In the genomic region with DNA sequence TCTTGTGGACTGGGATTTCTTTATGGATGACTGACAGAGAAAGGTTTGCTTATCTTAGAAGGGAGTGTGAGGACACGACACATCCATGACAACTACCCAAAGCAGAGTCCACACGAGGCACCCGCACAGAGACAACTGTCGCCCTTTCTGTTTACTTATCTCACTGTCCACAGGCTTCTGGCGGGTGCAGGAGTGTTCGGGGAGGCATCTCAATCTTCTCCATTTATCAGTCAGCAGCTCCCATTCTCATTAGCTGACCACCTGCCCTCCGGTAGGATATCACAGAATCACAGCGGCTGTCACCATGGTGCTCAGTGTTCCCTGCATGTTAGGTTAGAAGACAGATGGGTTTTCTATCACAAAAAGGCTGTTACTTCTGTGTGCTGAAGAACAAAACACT, we compare ENCODE assay signal across 14 mouse cellular contexts. TPM values are rescaled to one million over a fixed set of nuclear protein-coding genes. Genes with fewer than 3 reads are reported as not detected.
DNase-seq lines count a peak whose midpoint lies in the region; ATAC-seq and TF ChIP-seq lines count a peak whose summit lies in the region.
"Had no signal": no experiment of that assay in that cellular context is flagged by ENCODE, and none has a peak within 500 bp of the region (broad histone marks: within the 10 kb centered on the region; RNA-seq: fewer than 3 reads in every experiment).

No protein-coding gene starts in this region.

- ATAC-seq in megakaryocyte-erythroid progenitor cell, adult 5-6 weeks (replicated peaks; ENCODE audit: low FRiP score, low TSS enrichment, poor library complexity, severe bottlenecking) = peak; percentile 88
- ATAC-seq in forebrain, embryonic 12.5 days (ENCODE audit: low FRiP score) = no peak
- ATAC-seq: activated CD4-positive, CD25-positive, alpha-beta regulatory T cell, adult 4 months had no signal

- no peak overlapping the region for H3K4me2 ChIP-seq in forebrain, embryonic 12.5 days
- H3K4me2 ChIP-seq: neural tube, embryonic 12.5 days had no signal

- H3K4me1 ChIP-seq in forebrain, embryonic 12.5 days = no peaks in the 10 kb centered on the region
- H3K4me1 ChIP-seq: neural tube, embryonic 12.5 days had no signal

- H3K36me3 ChIP-seq in forebrain, embryonic 12.5 days (replicated peaks) = no peaks in the 10 kb centered on the region
- H3K36me3 ChIP-seq: neural tube, embryonic 12.5 days had no signal

- H3K9me3 ChIP-seq in forebrain, embryonic 12.5 days = no peaks in the 10 kb centered on the region
- H3K9me3 ChIP-seq: megakaryocyte, embryonic 14.5 days; neural tube, embryonic 12.5 days had no signal

- WGBS in forebrain, embryonic 12.5 days = 86% methylated on average over 8 of the region's 8 CpGs

- intact Hi-C loops in left cerebral cortex, postnatal 4 days (cut with DNase I) = no loop called here
- intact Hi-C loops in left cerebral cortex, adult 2 months (cut with DNase I) = no loop called here

- no peak overlapping the region for H3K4me3 ChIP-seq in left cerebral cortex, adult 2 months
- no peak overlapping the region for H3K4me3 ChIP-seq in forebrain, embryonic 12.5 days (replicated peaks)
- H3K4me3 ChIP-seq: megakaryocyte, embryonic 14.5 days; neural tube, embryonic 12.5 days had no signal

- H3K9ac ChIP-seq in forebrain, embryonic 12.5 days = no peak overlapping the region
- H3K9ac ChIP-seq: neural tube, embryonic 12.5 days had no signal

- peak; percentile 12 for DNase-seq in adrenal gland, adult 8-10 months
- DNase-seq in adrenal gland, adult 18-20 months (ENCODE audit: low spot score in 2 of 2) = no peak
- peak; percentile 66 for DNase-seq in left cerebral cortex, postnatal 4 days
- DNase-seq in left cerebral cortex, adult 2 months (ENCODE audit: extremely low spot score in 1 of 2, low spot score in 2 of 2) = no peak
- DNase-seq in layer of hippocampus, postnatal 10 days (ENCODE audit: low spot score in 2 of 2) = peak; percentile 13 to 42
- no peak for DNase-seq in kidney, postnatal 25 days
- DNase-seq: kidney, adult 11 months; lung, adult 2 months; retina, postnatal 1 day had no signal

- TF ChIP-seq CTCF in left cerebral cortex, adult 2 months (IDR thresholded peaks at IDR 0.05) = no peak

- H3K27ac ChIP-seq in left cerebral cortex, adult 2 months = no peak overlapping the region
- no peak overlapping the region for H3K27ac ChIP-seq in forebrain, embryonic 12.5 days
- H3K27ac ChIP-seq: neural tube, embryonic 12.5 days had no signal

- H3K27me3 ChIP-seq in forebrain, embryonic 12.5 days = no peaks in the 10 kb centered on the region
- H3K27me3 ChIP-seq: megakaryocyte, embryonic 14.5 days; neural tube, embryonic 12.5 days had no signal

RNA-seq across cellular contexts. Expression of gene Zwint, which starts 31.1 kb away (rescaled TPM):
- 100 to 1,000 TPM; 155 to 185 (median 166) TPM for total RNA-seq in adrenal gland, adult 8-10 months (2022)
- total RNA-seq in adrenal gland, adult 18-20 months (2021) = 100 to 1,000 TPM; 161 TPM
- 100 to 1,000 TPM; 445 to 511 TPM for total RNA-seq in left cerebral cortex, postnatal 4 days (2021)
- total RNA-seq in left cerebral cortex, adult 2 months (2021) = 100 to 1,000 TPM; 914 to 982 TPM
- total RNA-seq in layer of hippocampus, postnatal 10 days (2021) = 100 to 1,000 TPM; 676 to 683 TPM
- 134 and 150 TPM in 2 replicates for total RNA-seq in megakaryocyte-erythroid progenitor cell, adult 5-6 weeks (2014; fragmentation: Nextera tagmentation)
- 265 TPM in 2 replicates for total RNA-seq in megakaryocyte-erythroid progenitor cell, adult 5-6 weeks (2017)
- polyA plus RNA-seq in forebrain, embryonic 12.5 days (2016; fragmentation: Nextera tagmentation; extraction: Ambion mirVana) = 436 and 452 TPM in 2 replicates

Comparison
In these comparisons a context has a peak if more than half of its experiments do, and no peak if none do; other contexts are left out.
1. DNase-seq: peak in adrenal gland, adult 8-10 months (single experiment), left cerebral cortex, postnatal 4 days (single experiment) and layer of hippocampus, postnatal 10 days (2 of 2); none in adrenal gland, adult 18-20 months (0 of 2), left cerebral cortex, adult 2 months (0 of 2) and kidney, postnatal 25 days (0 of 2).